Mouse (Mus musculus) myocyte (in vitro differentiated cells): ENCODE measurements around the gene Psmc6.

Experiments used
- CEBPB ChIP-seq: IDR thresholded peaks from 2 replicates; pipeline ENCODE4 v1.6.1; 2011; ENCODE audit warnings: mild to moderate bottlenecking, moderate library complexity; ENCODE audit not compliant: poor library complexity, insufficient read depth, severe bottlenecking
- MAX ChIP-seq: IDR thresholded peaks from one replicate; pipeline ENCODE4 v1.6.1; 2011; ENCODE audit warnings: low read depth, mild to moderate bottlenecking, control low read depth
- MYOD1 ChIP-seq, 3 experiments: IDR thresholded peaks; one replicate each; pipeline ENCODE4 v1.6.1; 2011; ENCODE audit warnings: control low read depth in 2 of 3, low read depth in 2 of 3, mild to moderate bottlenecking in 2 of 3, moderate library complexity in 1 of 3; ENCODE audit not compliant: insufficient read length in 2 of 3, control insufficient read depth in 1 of 3
- POLR2A ChIP-seq: IDR thresholded peaks from one replicate; pipeline ENCODE4 v1.6.1; 2011; ENCODE audit warnings: low read depth, mild to moderate bottlenecking, control low read depth, moderate library complexity; ENCODE audit not compliant: insufficient read length
- SRF ChIP-seq: IDR thresholded peaks from one replicate; pipeline ENCODE4 v1.6.1; 2011; ENCODE audit warnings: low read depth; ENCODE audit not compliant: control insufficient read depth, insufficient read length
- USF1 ChIP-seq: IDR thresholded peaks from one replicate; pipeline ENCODE4 v1.6.1; 2011; ENCODE audit warnings: low read depth, mild to moderate bottlenecking, control low read depth, moderate library complexity

DNA sequence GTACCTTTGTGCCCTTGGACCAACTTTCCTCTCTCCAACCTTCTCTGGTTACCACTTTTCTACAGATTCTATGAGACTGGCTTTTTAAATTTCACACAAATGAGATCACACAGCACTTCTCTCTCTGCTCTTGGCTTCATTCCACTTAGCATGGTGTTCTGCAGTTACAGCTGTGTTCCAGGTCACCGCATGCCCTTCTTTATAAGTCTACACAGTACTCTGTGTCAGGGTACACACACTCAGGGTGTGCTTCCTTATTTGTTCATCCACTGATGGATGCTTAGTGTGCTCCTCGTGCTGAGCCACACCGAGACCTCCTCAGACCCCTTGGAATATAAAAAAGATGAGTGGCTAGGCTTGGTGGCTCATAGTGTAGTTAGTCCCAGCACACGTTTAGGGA is 9.5 kb upstream of the Psmc6 start:
- no peak for TF ChIP-seq POLR2A
- no peak for TF ChIP-seq MAX
- TF ChIP-seq USF1: no peak
- no peak for TF ChIP-seq CEBPB
- no peak for TF ChIP-seq MYOD1 (IDR thresholded peaks at IDR 0.05; ENCODE audit: control insufficient read depth in 1 of 3, insufficient read length in 2 of 3, low read depth in 2 of 3)
- TF ChIP-seq SRF: no peak
